Mouse (Mus musculus) heart, postnatal 0 days (tissue): Measurements from ENCODE around the gene Rbms3. TPM values are rescaled to one million over a fixed set of nuclear protein-coding genes. Genes with fewer than 3 reads are reported as not detected.

ENCODE experiments used
- ATAC-seq: fragments of 200-750 bp; cut with Nextera tagmentation; 2 replicates; pipeline ENCODE4 v1.8.0; 2017; ENCODE audit warnings: low read depth, moderate number of reproducible peaks, moderate library complexity; ENCODE audit not compliant: insufficient read depth
- DNase-seq: peaks from one replicate; pipeline ENCODE4 v3.0.0-alpha.2; 2016; ENCODE audit warnings: low spot score
- H3K27ac ChIP-seq: fragments of 300-500 bp; sonication (generic); 2 replicates; pipeline ENCODE4 v1.5.1; 2014; ENCODE audit warnings: low read depth, mild to moderate bottlenecking
- H3K27me3 ChIP-seq: fragments of 300-500 bp; sonication (generic); 2 replicates; pipeline ENCODE4 v1.6.1; 2014; ENCODE audit warnings: low read length, mixed read lengths; ENCODE audit not compliant: control insufficient read depth, insufficient read depth
- H3K36me3 ChIP-seq: fragments of 300-500 bp; sonication (generic); replicated peaks from 2 replicates; pipeline ENCODE4 v1.6.1; 2014; ENCODE audit warnings: low read length, mixed read lengths; ENCODE audit not compliant: control insufficient read depth, insufficient read depth
- H3K4me1 ChIP-seq: fragments of 300-500 bp; sonication (generic); 2 replicates; pipeline ENCODE4 v1.6.1; 2014; ENCODE audit warnings: antibody characterized with exemption; ENCODE audit not compliant: control insufficient read depth, insufficient read depth
- H3K4me2 ChIP-seq: fragments of 300-500 bp; sonication (generic); 2 replicates; pipeline ENCODE4 v1.6.1; 2014; ENCODE audit warnings: low read depth, mild to moderate bottlenecking, low read length, moderate library complexity
- H3K4me3 ChIP-seq: fragments of 300-500 bp; sonication (generic); 2 replicates; pipeline ENCODE4 v1.5.1; 2014; ENCODE audit warnings: low read depth, low read length
- H3K9ac ChIP-seq: fragments of 300-500 bp; sonication (generic); replicated peaks from 2 replicates; pipeline ENCODE4 v1.6.1; 2014; ENCODE audit warnings: low read depth, low read length, mixed read lengths
- H3K9me3 ChIP-seq: fragments of 300-500 bp; sonication (generic); replicated peaks from 2 replicates; pipeline ENCODE4 v1.6.1; 2016; ENCODE audit warnings: low read length; ENCODE audit not compliant: control insufficient read depth
- CTCF ChIP-seq: IDR thresholded peaks from 2 replicates; pipeline ENCODE4 v1.5.1; 2016; ENCODE audit warnings: antibody characterized with exemption, control low read depth, low read depth
- EP300 ChIP-seq: IDR thresholded peaks from 2 replicates; pipeline ENCODE4 v1.6.1; 2016; ENCODE audit warnings: antibody characterized with exemption, low read depth
- WGBS: fragments of 180-500 bp; shearing (Covaris S2); extraction: QIAGEN DNeasy Blood & Tissue Kit; methylation state at CpG from one replicate; pipeline ENCODE4 v1.1.7; 2014; 5-methylcytosine and 5-hydroxymethylcytosine counted together
- polyA plus RNA-seq: library from polyadenylated mRNA; unstranded; fragments of >200 nt; fragmentation: Nextera tagmentation; extraction: Ambion mirVana; gene quantifications from 2 replicates; pipeline ENCODE4 v1.2.1, GENCODE M21; 2015
- total RNA-seq: library from RNA; depleted of rRNA; stranded (reverse); fragments of >200 nt; gene quantifications from 2 replicates; pipeline ENCODE4 v1.2.3, GENCODE M21; 2014; ENCODE audit warnings: low replicate concordance

Rbms3 gene
- total and polyA plus RNA-seq, 2 experiments from 2014 or later = 18.2 to 75.3 TPM

GRCm38 (mm10) chr9:116701511-116702179 lies 928.1 kb downstream of the Rbms3 start:
- H3K9ac ChIP-seq = 0 out of 2 replicates have a peak overlapping the region, but pooled peaks have one; percentile 9
- H3K4me3 ChIP-seq = no peak overlapping the region
- 0 out of 2 replicates have a peak, but pooled peaks have one; percentile 14 for ATAC-seq
- H3K4me1 ChIP-seq = peaks cover 12% of the 10 kb centered on the region; the same call in 1 of the 2 replicates
- H3K4me2 ChIP-seq = 0 out of 2 replicates have a peak overlapping the region, but pooled peaks have one; percentile 11
- H3K27ac ChIP-seq = peak overlapping the region; percentile 36
- TF ChIP-seq EP300 (no peak), CTCF (no peak)
- DNase-seq = peak; percentile 23
- H3K36me3 ChIP-seq = no peaks in the 10 kb centered on the region
- no peaks in the 10 kb centered on the region for H3K27me3 ChIP-seq
- H3K9me3 ChIP-seq = no peaks in the 10 kb centered on the region
- 19% methylated on average over 11 of the region's 11 CpGs for WGBS

- Histone ChIP-seq H3K9me3 (no peaks in the 10 kb centered on the region), H3K9ac (no peak overlapping the region), H3K27me3 (no peaks in the 10 kb centered on the region), H3K4me1 (no peaks in the 10 kb centered on the region), H3K36me3 (no peaks in the 10 kb centered on the region), H3K4me3 (no peak overlapping the region), H3K27ac (no peak overlapping the region), H3K4me2 (no peak overlapping the region)
- WGBS = 81% methylated on average over 4 of the region's 4 CpGs
- ATAC-seq (no peak), DNase-seq (no peak)
- TF ChIP-seq EP300 = no peak
- TF ChIP-seq CTCF = no peak
Observed at GRCm38 (mm10) chr9:116688615-116689014, 941.1 kb downstream of the Rbms3 start.

- H3K9me3 ChIP-seq = no peaks in the 10 kb centered on the region
- no peak overlapping the region for H3K4me2 ChIP-seq
- peaks cover 32% of the 10 kb centered on the region for H3K4me1 ChIP-seq
- DNase-seq (peak; percentile 14), ATAC-seq (peak; percentile 40)
- H3K9ac ChIP-seq = no peak overlapping the region
- peak overlapping the region; percentile 81 for H3K27ac ChIP-seq
- no peaks in the 10 kb centered on the region for H3K27me3 ChIP-seq
- WGBS = 30% methylated on average over 4 of the region's 4 CpGs
- H3K36me3 ChIP-seq = no peaks in the 10 kb centered on the region
- no peak overlapping the region for H3K4me3 ChIP-seq
- TF ChIP-seq CTCF (no peak), EP300 (no peak)
Observed at GRCm38 (mm10) chr9:116677142-116677541, 952.6 kb downstream of the Rbms3 start.

- WGBS = 10% methylated on average over 2 of the region's 2 CpGs
- Histone ChIP-seq H3K4me1 (peaks cover 32% of the 10 kb centered on the region), H3K27ac (peak overlapping the region; percentile 81), H3K9me3 (no peaks in the 10 kb centered on the region), H3K27me3 (no peaks in the 10 kb centered on the region), H3K36me3 (no peaks in the 10 kb centered on the region), H3K4me2 (no peak overlapping the region), H3K9ac (no peak overlapping the region), H3K4me3 (no peak overlapping the region)
- peak; percentile 89 for DNase-seq
- TF ChIP-seq EP300 = peak; percentile 60; the same call in 1 of the 2 replicates
- no peak for TF ChIP-seq CTCF
- peak; percentile 86 for ATAC-seq
Observed at GRCm38 (mm10) chr9:116676445-116676844, 953.3 kb downstream of the Rbms3 start.

- H3K27me3 ChIP-seq = no peaks in the 10 kb centered on the region
- H3K4me2 ChIP-seq = no peak overlapping the region
- no peaks in the 10 kb centered on the region for H3K36me3 ChIP-seq
- no peak overlapping the region for H3K9ac ChIP-seq
- WGBS = 46% methylated on average over 4 of the region's 4 CpGs
- H3K4me3 ChIP-seq = no peak overlapping the region
- H3K4me1 ChIP-seq = peaks cover 32% of the 10 kb centered on the region
- peak; percentile 73 for DNase-seq
- H3K27ac ChIP-seq = peak overlapping the region; percentile 5; the same call in 1 of the 2 replicates
- no peak for TF ChIP-seq EP300
- TF ChIP-seq CTCF = no peak
- no peaks in the 10 kb centered on the region for H3K9me3 ChIP-seq
- peak; percentile 40; the same call in 1 of the 2 replicates for ATAC-seq
Observed at GRCm38 (mm10) chr9:116674191-116674590, 955.5 kb downstream of the Rbms3 start.
